Mouse (Mus musculus) bone marrow macrophage, adult 2 months (primary cell): ENCODE measurements around the gene Tctn1.

Experiments used
- CTCF ChIP-seq: IDR thresholded peaks from 2 replicates; pipeline ENCODE4 v1.5.1; 2012; ENCODE audit warnings: low read depth, mild to moderate bottlenecking, low read length, moderate library complexity
- POLR2A ChIP-seq: IDR thresholded peaks from 2 replicates; pipeline ENCODE4 v1.6.1; 2012; ENCODE audit warnings: mild to moderate bottlenecking, low read depth, low read length, borderline replicate concordance

DNA sequence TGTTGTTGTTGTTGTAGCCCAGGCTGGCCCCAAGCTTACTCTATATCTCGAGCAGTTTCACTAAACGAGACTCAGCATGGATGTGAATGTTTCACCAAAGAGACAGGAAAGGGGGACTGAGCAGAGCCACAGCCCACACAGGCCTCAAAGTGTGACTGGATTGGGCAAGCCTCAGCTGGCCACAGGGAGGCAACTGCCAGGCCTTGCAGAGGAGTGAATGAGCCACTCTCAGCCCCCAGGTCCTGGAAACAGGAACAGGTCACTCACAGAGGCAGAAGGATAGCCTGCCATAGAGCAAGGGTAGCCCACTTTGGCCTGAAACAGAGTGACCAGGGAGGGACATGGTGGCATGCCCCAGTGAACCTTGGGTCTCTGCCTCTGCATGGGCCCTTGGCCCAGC is 60.1 kb downstream of the Tctn1 start:
- TF ChIP-seq CTCF (no peak), POLR2A (no peak)
